Mouse (Mus musculus): ENCODE results near the gene Fam170b.
A peak's percentile ranks its signal among the peaks of the same experiment; 100 is the strongest.

The Fam170b gene

GRCm38 (mm10) chr14:32833847-32834246, at the start of gene Fam170b:
Gene Fam170b, plus strand, starts transcription at chr14:32833962.
- DNase-seq (ENCODE audit: low spot score): no peak

- DNase-seq (ENCODE audit: low spot score): peak; percentile 3
Observed at GRCm38 (mm10) chr14:32784130-32784747, 49.5 kb upstream of the Fam170b start.

GRCm38 (mm10) chr14:32784748-32785134, 49.0 kb upstream of the Fam170b start:
- no peak for DNase-seq (ENCODE audit: low spot score)

- peak; percentile 10 for DNase-seq (ENCODE audit: low spot score)
Observed at GRCm38 (mm10) chr14:32785556-32786130, 48.1 kb upstream of the Fam170b start, which contains the start of gene Tmem273. Gene Tmem273, plus strand, starts transcription at chr14:32785963.

- DNase-seq (ENCODE audit: low spot score): no peak
Observed at GRCm38 (mm10) chr14:32787691-32788090, 46.1 kb upstream of the Fam170b start.

GRCm38 (mm10) chr14:32796375-32796774, 37.4 kb upstream of the Fam170b start:
- DNase-seq (ENCODE audit: low spot score): no peak

GRCm38 (mm10) chr14:32797803-32798202, 36.0 kb upstream of the Fam170b start:
- no peak for DNase-seq (ENCODE audit: low spot score)

GRCm38 (mm10) chr14:32798355-32798754, 35.4 kb upstream of the Fam170b start:
- DNase-seq (ENCODE audit: low spot score): no peak

- no peak for DNase-seq (ENCODE audit: low spot score)
Observed at GRCm38 (mm10) chr14:32800048-32800447, 33.7 kb upstream of the Fam170b start.

- no peak for DNase-seq (ENCODE audit: low spot score)
Observed at GRCm38 (mm10) chr14:32801016-32801661, 32.6 kb upstream of the Fam170b start.

- DNase-seq (ENCODE audit: low spot score): no peak
Observed at GRCm38 (mm10) chr14:32801662-32802024, 32.1 kb upstream of the Fam170b start.

- no peak for DNase-seq (ENCODE audit: low spot score)
Observed at GRCm38 (mm10) chr14:32810111-32810510, 23.7 kb upstream of the Fam170b start.

- DNase-seq (ENCODE audit: low spot score): no peak
Observed at GRCm38 (mm10) chr14:32812429-32812828, 21.3 kb upstream of the Fam170b start.

- no peak for DNase-seq (ENCODE audit: low spot score)
Observed at GRCm38 (mm10) chr14:32814961-32815360, 18.8 kb upstream of the Fam170b start.

GRCm38 (mm10) chr14:32816533-32816932, 17.2 kb upstream of the Fam170b start:
- no peak for DNase-seq (ENCODE audit: low spot score)

GRCm38 (mm10) chr14:32817258-32817657, 16.5 kb upstream of the Fam170b start:
- DNase-seq (ENCODE audit: low spot score): no peak

- no peak for DNase-seq (ENCODE audit: low spot score)
Observed at GRCm38 (mm10) chr14:32819297-32819696, 14.5 kb upstream of the Fam170b start.

- no peak for DNase-seq (ENCODE audit: low spot score)
Observed at GRCm38 (mm10) chr14:32822812-32823211, 10.9 kb upstream of the Fam170b start.

- no peak for DNase-seq (ENCODE audit: low spot score)
Observed at GRCm38 (mm10) chr14:32823861-32824260, 9.9 kb upstream of the Fam170b start.

GRCm38 (mm10) chr14:32824267-32825150, 9.3 kb upstream of the Fam170b start:
- DNase-seq (ENCODE audit: low spot score): no peak

- peak; percentile 58 for DNase-seq (ENCODE audit: low spot score)
Observed at GRCm38 (mm10) chr14:32825426-32826032, 8.2 kb upstream of the Fam170b start.

- peak; percentile 76 for DNase-seq (ENCODE audit: low spot score)
Observed at GRCm38 (mm10) chr14:32827165-32827564, 6.6 kb upstream of the Fam170b start.
